Mouse (Mus musculus) adrenal gland, postnatal 0 days (tissue): Measurements from ENCODE around the gene Bcl2l13. TPM values are rescaled to one million over a fixed set of nuclear protein-coding genes. Genes with fewer than 3 reads are reported as not detected.

ENCODE experiments used
- microRNA-seq: library from miRNA; unstranded; fragments of <30 nt; microRNA quantifications from one replicate; pipeline ENCODE4, GENCODE M21; 2016; ENCODE audit warnings: borderline replicate concordance; ENCODE audit not compliant: insufficient number of aligned reads
- polyA plus RNA-seq: library from polyadenylated mRNA; unstranded; fragments of >200 nt; fragmentation: Nextera tagmentation; extraction: Ambion mirVana; gene quantifications from 2 replicates; pipeline ENCODE4 v1.2.1, GENCODE M21; 2015

Gene Bcl2l13
- polyA plus RNA-seq: 12.0 and 18.6 TPM in 2 replicates

DNA sequence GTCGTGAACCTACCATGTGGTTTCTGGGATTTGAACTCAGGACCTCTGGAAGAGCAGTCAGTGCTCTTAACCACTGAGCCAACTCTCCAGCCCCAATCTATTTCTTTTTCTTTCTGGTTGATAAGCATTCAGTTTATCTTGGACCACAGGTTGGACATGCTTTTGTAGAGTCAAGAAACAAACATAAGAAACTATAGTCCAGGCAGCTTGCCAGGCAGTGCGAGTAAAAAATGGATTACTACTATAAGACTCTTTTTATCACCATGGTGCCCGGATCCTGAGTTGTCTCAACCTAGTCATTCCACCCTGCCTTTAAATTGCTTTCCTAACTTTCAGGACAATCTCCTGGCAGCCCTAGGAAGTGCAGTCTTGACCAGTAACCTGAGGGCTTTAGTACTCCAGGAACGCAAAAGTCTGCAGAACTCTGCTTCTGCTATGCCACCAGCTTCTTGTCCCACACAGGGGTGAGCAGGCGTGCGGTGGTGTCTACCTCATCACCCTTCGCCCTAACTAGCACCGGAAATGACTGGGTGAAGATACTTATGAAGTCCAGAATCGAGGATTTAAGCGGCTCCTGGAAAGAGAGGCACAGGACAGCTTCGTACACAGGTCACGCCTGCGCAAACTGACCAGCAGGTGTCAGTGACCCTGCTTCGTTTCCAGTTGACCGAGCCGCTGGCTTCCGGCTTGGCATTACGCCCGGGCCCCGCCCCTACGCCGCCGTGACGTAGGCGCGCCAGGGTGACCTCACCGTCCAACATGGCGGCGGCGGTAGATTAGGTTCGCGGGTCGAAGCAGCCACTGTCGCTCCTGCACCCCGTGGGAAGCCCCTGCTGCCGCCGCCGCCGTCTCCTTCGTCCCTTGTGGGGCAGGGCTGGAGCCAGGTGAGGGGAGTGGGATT, at the start of gene Bcl2l13:
Gene Bcl2l13 (plus strand): TSS at position 739 of the 901 bp plus-strand sequence.

DNA sequence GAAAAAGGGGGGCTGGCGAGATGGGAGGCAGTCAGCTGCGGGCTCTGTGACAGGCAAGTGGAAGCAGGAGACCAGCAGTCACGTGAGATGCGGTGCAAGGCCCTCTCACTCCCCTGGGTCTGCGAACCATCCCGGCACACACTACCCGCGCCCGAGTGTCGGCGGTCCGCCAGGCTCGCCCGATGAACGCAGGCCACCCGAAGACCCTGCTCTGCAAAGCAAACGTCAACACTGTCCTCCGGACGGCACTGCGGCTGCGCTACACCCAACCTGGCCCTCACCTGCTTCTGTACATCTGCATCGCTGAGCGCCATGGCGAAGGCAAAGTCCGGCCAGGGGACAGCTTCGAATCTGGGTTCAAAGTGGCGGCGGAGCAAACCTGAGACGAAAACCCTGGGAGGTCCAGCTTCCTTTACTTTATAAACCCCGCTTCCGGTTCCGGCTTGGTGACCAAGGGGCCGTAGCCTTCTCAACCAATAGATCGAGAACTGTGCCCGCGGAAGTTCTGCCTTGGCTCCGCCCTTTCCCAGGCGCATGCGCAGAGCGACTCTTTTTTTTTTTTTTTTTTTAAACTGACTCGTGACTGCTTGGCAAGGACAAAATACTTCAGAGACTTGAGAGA, 13.6 kb upstream of the Bcl2l13 start, which contains the start of gene Atp6v1e1:
Gene Atp6v1e1 (minus strand): TSS at position 487 of the 622 bp plus-strand sequence.

DNA sequence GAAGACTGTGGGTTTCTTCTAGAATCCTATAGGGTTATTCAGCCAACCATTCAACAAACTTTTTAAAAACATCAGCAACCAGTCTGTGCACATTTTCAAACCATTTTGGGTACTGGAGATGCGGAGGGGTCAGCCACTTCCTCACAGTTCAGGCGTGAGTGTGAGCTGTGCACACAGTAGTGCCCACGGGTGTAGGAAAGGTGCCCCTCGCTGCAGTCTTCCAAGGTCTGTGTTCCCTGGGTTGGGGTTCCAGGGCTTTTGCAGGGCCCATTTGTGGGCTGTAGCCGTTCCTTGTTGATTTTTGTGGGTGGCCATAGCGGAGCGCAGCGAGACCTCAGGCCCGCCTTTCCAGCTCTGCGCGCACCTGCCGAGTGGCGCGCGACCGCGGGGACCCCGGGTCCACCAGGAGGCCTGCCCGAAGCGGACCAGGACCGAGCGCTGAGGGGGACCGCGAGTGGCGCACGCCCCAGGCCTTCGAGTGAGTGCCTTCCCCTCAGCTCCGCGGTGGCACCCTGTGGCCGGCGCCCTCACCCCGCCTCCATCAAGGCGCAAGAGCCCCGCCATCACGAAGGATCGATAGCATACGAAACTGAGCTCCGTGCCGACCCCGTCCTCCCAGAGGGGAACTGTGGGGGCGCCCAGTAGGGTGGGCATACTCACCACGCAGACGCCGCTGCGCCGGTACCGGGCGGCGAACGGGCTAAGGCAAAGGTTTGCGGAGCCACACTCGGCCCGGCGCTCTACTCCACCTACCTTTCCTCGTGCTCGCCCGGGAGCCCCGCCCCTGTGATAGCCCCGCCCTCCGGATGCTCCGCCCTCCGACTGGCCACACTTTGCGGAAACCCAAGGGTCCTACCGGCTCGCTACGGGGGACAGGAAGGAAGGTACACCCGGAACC, 80.3 kb downstream of the Bcl2l13 start, which contains the start of gene Bid:
Gene Bid (minus strand): TSS at position 780 of the 898 bp plus-strand sequence.

Small RNAs within 50 kb of the gene (microRNA-seq; reads per million reads assigned to microRNA genes)
- not detected for gene Gm25193

Other genes with a start within 250 kb of the Bcl2l13 start
- 0.77 and 1.6 TPM in 2 replicates for gene Cecr2, start 169.8 kb upstream of the Bcl2l13 start, polyA plus RNA-seq
- gene Slc25a18, start 62.6 kb upstream of the Bcl2l13 start, polyA plus RNA-seq: 0.91 and 3.1 TPM in 2 replicates
- 326 and 467 TPM in 2 replicates for gene Atp6v1e1, start 13.4 kb upstream of the Bcl2l13 start, polyA plus RNA-seq
- gene Bid, start 80.6 kb downstream of the Bcl2l13 start, polyA plus RNA-seq: 12.2 and 19.8 TPM in 2 replicates